Comparison of ENCODE assay signal across 8 mouse cellular contexts in the genomic region with DNA sequence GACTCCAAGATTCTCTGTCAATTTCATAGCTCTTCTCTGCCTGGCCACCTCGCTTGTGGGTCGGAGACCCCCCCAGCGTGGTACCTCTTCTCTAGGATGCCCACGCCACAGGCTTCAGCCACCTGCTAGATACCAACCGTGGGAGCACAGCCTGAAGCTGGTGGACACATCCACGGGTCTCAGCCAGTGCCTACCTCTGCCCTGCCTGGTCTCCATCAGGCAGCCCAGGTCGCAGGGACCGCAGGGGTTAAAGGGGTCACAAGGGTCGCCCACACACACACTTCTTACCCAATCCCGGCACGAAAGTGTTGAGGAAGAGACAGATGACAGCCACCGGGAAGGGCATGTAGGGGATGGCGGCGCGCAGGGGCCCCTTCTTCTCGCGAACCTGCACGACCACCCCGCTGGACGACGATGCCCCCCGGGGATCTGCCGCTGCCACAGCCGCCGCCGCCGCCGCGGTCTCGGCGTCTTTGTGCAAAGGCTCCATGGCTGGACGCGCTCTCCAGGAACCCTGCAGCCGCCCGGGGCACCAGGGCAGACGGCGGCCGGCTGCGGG. TPM values are rescaled to one million over a fixed set of nuclear protein-coding genes. Genes with fewer than 3 reads are reported as not detected.
DNase-seq lines count a peak whose midpoint lies in the region; ATAC-seq and TF ChIP-seq lines count a peak whose summit lies in the region.

No protein-coding gene starts in this region.

- peaks cover 35% of the 10 kb centered on the region for H3K27me3 ChIP-seq in kidney, embryonic 16.5 days (ENCODE audit: insufficient read depth, low read length)
- peaks cover 8% of the 10 kb centered on the region for H3K27me3 ChIP-seq in embryonic facial prominence, embryonic 11.5 days (ENCODE audit: control insufficient read depth, insufficient read depth, low read length)
- no peaks in the 10 kb centered on the region; the same call in 1 of the 2 replicates for H3K27me3 ChIP-seq in hindbrain, postnatal 0 days (ENCODE audit: insufficient read depth, low read length)
- H3K27me3 ChIP-seq in midbrain, postnatal 0 days (ENCODE audit: insufficient read depth, low read length) = peaks cover 13% of the 10 kb centered on the region; the same call in 1 of the 2 replicates

- WGBS in kidney, embryonic 16.5 days = 4% methylated on average over 34 of the region's 39 CpGs
- 3% methylated on average over 39 of the region's 39 CpGs for WGBS in embryonic facial prominence, embryonic 11.5 days
- 3% methylated on average over 39 of the region's 39 CpGs for WGBS in hindbrain, postnatal 0 days
- 4% methylated on average over 38 of the region's 39 CpGs for WGBS in midbrain, postnatal 0 days

- H3K4me1 ChIP-seq in kidney, embryonic 16.5 days (ENCODE audit: insufficient read depth, low read length) = peaks cover 22% of the 10 kb centered on the region
- peaks cover 7% of the 10 kb centered on the region; the same call in 1 of the 2 replicates for H3K4me1 ChIP-seq in embryonic facial prominence, embryonic 11.5 days (ENCODE audit: control insufficient read depth, insufficient read depth, low read length)
- H3K4me1 ChIP-seq in hindbrain, postnatal 0 days (ENCODE audit: insufficient read depth, low read length) = 0 out of 2 replicates have a peak, but pooled peaks cover 2% of the 10 kb centered on the region
- H3K4me1 ChIP-seq in midbrain, postnatal 0 days (ENCODE audit: insufficient read depth, low read length) = 0 out of 2 replicates have a peak, but pooled peaks cover 2% of the 10 kb centered on the region

- TF ChIP-seq CTCF in hindbrain, postnatal 0 days (IDR thresholded peaks at IDR 0.05; ENCODE audit: low read depth) = no peak
- TF ChIP-seq CTCF in midbrain, postnatal 0 days (IDR thresholded peaks at IDR 0.05) = no peak

- peak overlapping the region; percentile 63; the same call in 1 of the 2 replicates for H3K9ac ChIP-seq in kidney, embryonic 16.5 days (replicated peaks; ENCODE audit: low read length)
- peak overlapping the region; percentile 37 for H3K9ac ChIP-seq in embryonic facial prominence, embryonic 11.5 days (replicated peaks; ENCODE audit: low read length)
- peak overlapping the region; percentile 58 for H3K9ac ChIP-seq in hindbrain, postnatal 0 days (replicated peaks; ENCODE audit: low read length)
- peak overlapping the region; percentile 70 for H3K9ac ChIP-seq in midbrain, postnatal 0 days (replicated peaks; ENCODE audit: low read length, poor library complexity, severe bottlenecking)

- H3K27ac ChIP-seq in kidney, embryonic 16.5 days (ENCODE audit: low read length) = no peak overlapping the region
- H3K27ac ChIP-seq in embryonic facial prominence, embryonic 11.5 days (replicated peaks; ENCODE audit: low read depth, low read length) = no peak overlapping the region
- peak overlapping the region; percentile 66; the same call in 1 of the 2 replicates for H3K27ac ChIP-seq in hindbrain, postnatal 0 days
- H3K27ac ChIP-seq in midbrain, postnatal 0 days (ENCODE audit: low read depth, low read length) = 0 out of 2 replicates have a peak overlapping the region, but pooled peaks have one; percentile 32

- peak; percentile 43 for ATAC-seq in kidney, embryonic 16.5 days (ENCODE audit: low FRiP score, low TSS enrichment)
- no peak for ATAC-seq in embryonic facial prominence, embryonic 11.5 days (replicated peaks; ENCODE audit: insufficient number of reproducible peaks, low FRiP score, low TSS enrichment, low read depth)
- ATAC-seq in hindbrain, postnatal 0 days = peak; percentile 31; the same call in 1 of the 2 replicates
- no peak; the same call in 1 of the 2 replicates for ATAC-seq in midbrain, postnatal 0 days (ENCODE audit: low FRiP score)

- peak overlapping the region; percentile 48 for H3K4me3 ChIP-seq in kidney, embryonic 16.5 days (ENCODE audit: low read length)
- H3K4me3 ChIP-seq in embryonic facial prominence, embryonic 11.5 days (ENCODE audit: low read depth, low read length) = peak overlapping the region; percentile 41
- peak overlapping the region; percentile 54 for H3K4me3 ChIP-seq in hindbrain, postnatal 0 days (ENCODE audit: low read length)
- peak overlapping the region; percentile 54 for H3K4me3 ChIP-seq in midbrain, postnatal 0 days (ENCODE audit: low read depth, low read length)

- H3K4me2 ChIP-seq in kidney, embryonic 16.5 days (replicated peaks; ENCODE audit: low read depth, low read length) = peak overlapping the region; percentile 78
- H3K4me2 ChIP-seq in embryonic facial prominence, embryonic 11.5 days (ENCODE audit: low read depth, low read length) = peak overlapping the region; percentile 84
- peak overlapping the region; percentile 74 for H3K4me2 ChIP-seq in hindbrain, postnatal 0 days (ENCODE audit: low read depth, low read length)
- peak overlapping the region; percentile 80 for H3K4me2 ChIP-seq in midbrain, postnatal 0 days (ENCODE audit: low read depth, low read length, poor library complexity, severe bottlenecking)

- H3K9me3 ChIP-seq in kidney, embryonic 16.5 days (ENCODE audit: low read length) = no peaks in the 10 kb centered on the region
- no peaks in the 10 kb centered on the region for H3K9me3 ChIP-seq in embryonic facial prominence, embryonic 11.5 days (replicated peaks; ENCODE audit: control insufficient read depth, low read length)
- no peaks in the 10 kb centered on the region for H3K9me3 ChIP-seq in hindbrain, postnatal 0 days (ENCODE audit: low read length)
- no peaks in the 10 kb centered on the region for H3K9me3 ChIP-seq in midbrain, postnatal 0 days (ENCODE audit: low read length)

- no peaks in the 10 kb centered on the region for H3K36me3 ChIP-seq in kidney, embryonic 16.5 days (ENCODE audit: insufficient read depth, low read length)
- H3K36me3 ChIP-seq in embryonic facial prominence, embryonic 11.5 days (replicated peaks; ENCODE audit: control insufficient read depth, insufficient read depth, low read depth, low read length) = no peaks in the 10 kb centered on the region
- no peaks in the 10 kb centered on the region for H3K36me3 ChIP-seq in hindbrain, postnatal 0 days (ENCODE audit: insufficient read depth, low read length)
- H3K36me3 ChIP-seq in midbrain, postnatal 0 days (ENCODE audit: insufficient read depth, low read length) = no peaks in the 10 kb centered on the region

- DNase-seq in kidney, adult 9 months = no peak
- DNase-seq in embryonic facial prominence, embryonic 11.5 days (ENCODE audit: low spot score) = no peak
- DNase-seq in hindbrain, postnatal 0 days (ENCODE audit: low spot score) = no peak
- DNase-seq in midbrain, postnatal 0 days (ENCODE audit: low spot score) = no peak
- no peak for DNase-seq in spleen, postnatal 36 days (ENCODE audit: low spot score in 2 of 2)
- DNase-seq in urinary bladder, postnatal 10 days (ENCODE audit: low spot score) = no peak
- no peak for DNase-seq in urinary bladder, postnatal 36 days (ENCODE audit: low spot score in 2 of 2)

RNA-seq across cellular contexts. Expression of a gene that starts 0.4 kb away (rescaled TPM):
- 1.3 and 2.2 TPM in 2 replicates for polyA plus RNA-seq in kidney, embryonic 16.5 days (2015; fragmentation: Nextera tagmentation; extraction: Ambion mirVana)
- polyA plus RNA-seq in embryonic facial prominence, embryonic 11.5 days (2014; fragmentation: Nextera tagmentation; extraction: Ambion mirVana) = 1.3 and 1.4 TPM in 2 replicates
- 105 and 114 TPM in 2 replicates for total RNA-seq in hindbrain, postnatal 0 days (2014; rRNA removed)
- polyA plus RNA-seq in hindbrain, postnatal 0 days (2015; fragmentation: Nextera tagmentation; extraction: Ambion mirVana) = 19.9 and 20.6 TPM in 2 replicates
- total RNA-seq in midbrain, postnatal 0 days (2014; rRNA removed) = 86.7 and 93.5 TPM in 2 replicates
- polyA plus RNA-seq in midbrain, postnatal 0 days (2015; fragmentation: Nextera tagmentation; extraction: Ambion mirVana) = 17.8 and 18.1 TPM in 2 replicates

Comparison
In these comparisons a context has a peak if more than half of its experiments do, and no peak if none do; other contexts are left out.
1. ATAC-seq: peak in kidney, embryonic 16.5 days (single experiment) and hindbrain, postnatal 0 days (single experiment); none in embryonic facial prominence, embryonic 11.5 days (single experiment) and midbrain, postnatal 0 days (single experiment).
2. H3K27ac ChIP-seq: peak in hindbrain, postnatal 0 days (single experiment) and midbrain, postnatal 0 days (single experiment); none in kidney, embryonic 16.5 days (single experiment) and embryonic facial prominence, embryonic 11.5 days (single experiment).
3. Peak in every context shown above with its lines, with median percentiles within 50 percentile points of each other: H3K4me2 ChIP-seq, H3K4me3 ChIP-seq and H3K9ac ChIP-seq.